Mouse (Mus musculus): ENCODE data around the gene Ptprm. TPM values are rescaled to one million over a fixed set of nuclear protein-coding genes. Genes with fewer than 3 reads are reported as not detected.

The Ptprm gene
- polyA plus RNA-seq, 1 experiment from 2014 or later: 1.6 TPM

GRCm38 (mm10) chr17:66891067-66891862 lies 463.0 kb downstream of the Ptprm start:
- Histone ChIP-seq H3K4me3 (ENCODE audit: low read depth, low read length) (no peak overlapping the region), H3K36me3 (ENCODE audit: control insufficient read depth, insufficient read depth) (no peaks in the 10 kb centered on the region), H3K9me3 (replicated peaks; ENCODE audit: control insufficient read depth, low read length) (no peaks in the 10 kb centered on the region), H3K4me1 (ENCODE audit: control insufficient read depth, low read depth, low read length) (no peaks in the 10 kb centered on the region), H3K27ac (ENCODE audit: low read length) (no peak overlapping the region), H3K4me2 (ENCODE audit: low read depth, low read length) (no peak overlapping the region), H3K27me3 (ENCODE audit: control insufficient read depth, insufficient read depth, low read depth, low read length) (no peaks in the 10 kb centered on the region), H3K9ac (ENCODE audit: low read depth, low read length) (no peak overlapping the region)
- 56% methylated on average over 13 of the region's 13 CpGs for WGBS (ENCODE audit: insufficient replicate concordance)
- no peak for ATAC-seq (ENCODE audit: low read depth)

GRCm38 (mm10) chr17:66882304-66882703 lies 472.0 kb downstream of the Ptprm start:
- no peak overlapping the region for H3K27ac ChIP-seq (ENCODE audit: low read length)
- H3K9ac ChIP-seq (ENCODE audit: low read depth, low read length): no peak overlapping the region
- no peaks in the 10 kb centered on the region for H3K27me3 ChIP-seq (ENCODE audit: control insufficient read depth, insufficient read depth, low read depth, low read length)
- no peak overlapping the region for H3K4me3 ChIP-seq (ENCODE audit: low read depth, low read length)
- no peak overlapping the region for H3K4me2 ChIP-seq (ENCODE audit: low read depth, low read length)
- no peaks in the 10 kb centered on the region for H3K4me1 ChIP-seq (ENCODE audit: control insufficient read depth, low read depth, low read length)
- WGBS (ENCODE audit: insufficient replicate concordance): 51% methylated on average over 2 of the region's 2 CpGs
- no peak for ATAC-seq (ENCODE audit: low read depth)
- H3K9me3 ChIP-seq (replicated peaks; ENCODE audit: control insufficient read depth, low read length): no peaks in the 10 kb centered on the region
- H3K36me3 ChIP-seq (ENCODE audit: control insufficient read depth, insufficient read depth): no peaks in the 10 kb centered on the region

GRCm38 (mm10) chr17:66880969-66881701 lies 473.1 kb downstream of the Ptprm start:
- no peaks in the 10 kb centered on the region for H3K36me3 ChIP-seq (ENCODE audit: control insufficient read depth, insufficient read depth)
- H3K27me3 ChIP-seq (ENCODE audit: control insufficient read depth, insufficient read depth, low read depth, low read length): no peaks in the 10 kb centered on the region
- no peak overlapping the region for H3K4me3 ChIP-seq (ENCODE audit: low read depth, low read length)
- no peak overlapping the region for H3K9ac ChIP-seq (ENCODE audit: low read depth, low read length)
- H3K27ac ChIP-seq (ENCODE audit: low read length): peak overlapping the region; percentile 35
- H3K4me2 ChIP-seq (ENCODE audit: low read depth, low read length): no peak overlapping the region
- WGBS (ENCODE audit: insufficient replicate concordance): 65% methylated on average over 9 of the region's 9 CpGs
- peak; percentile 91 for ATAC-seq (ENCODE audit: low read depth)
- H3K9me3 ChIP-seq (replicated peaks; ENCODE audit: control insufficient read depth, low read length): no peaks in the 10 kb centered on the region
- H3K4me1 ChIP-seq (ENCODE audit: control insufficient read depth, low read depth, low read length): no peaks in the 10 kb centered on the region

GRCm38 (mm10) chr17:66879151-66879550 lies 475.1 kb downstream of the Ptprm start:
- H3K27ac ChIP-seq (ENCODE audit: low read length): no peak overlapping the region
- H3K9me3 ChIP-seq (replicated peaks; ENCODE audit: control insufficient read depth, low read length): no peaks in the 10 kb centered on the region
- ATAC-seq (ENCODE audit: low read depth): no peak
- no peaks in the 10 kb centered on the region for H3K36me3 ChIP-seq (ENCODE audit: control insufficient read depth, insufficient read depth)
- 56% methylated on average over 2 of the region's 2 CpGs for WGBS (ENCODE audit: insufficient replicate concordance)
- H3K4me1 ChIP-seq (ENCODE audit: control insufficient read depth, low read depth, low read length): no peaks in the 10 kb centered on the region
- H3K27me3 ChIP-seq (ENCODE audit: control insufficient read depth, insufficient read depth, low read depth, low read length): no peaks in the 10 kb centered on the region
- no peak overlapping the region for H3K4me2 ChIP-seq (ENCODE audit: low read depth, low read length)
- no peak overlapping the region for H3K4me3 ChIP-seq (ENCODE audit: low read depth, low read length)
- H3K9ac ChIP-seq (ENCODE audit: low read depth, low read length): no peak overlapping the region

GRCm38 (mm10) chr17:66877582-66877981 lies 476.7 kb downstream of the Ptprm start:
- no peak for ATAC-seq (ENCODE audit: low read depth)
- no peak overlapping the region for H3K27ac ChIP-seq (ENCODE audit: low read length)
- 54% methylated on average over 6 of the region's 6 CpGs for WGBS (ENCODE audit: insufficient replicate concordance)
- no peak overlapping the region for H3K4me2 ChIP-seq (ENCODE audit: low read depth, low read length)
- H3K9ac ChIP-seq (ENCODE audit: low read depth, low read length): no peak overlapping the region
- H3K27me3 ChIP-seq (ENCODE audit: control insufficient read depth, insufficient read depth, low read depth, low read length): no peaks in the 10 kb centered on the region
- H3K9me3 ChIP-seq (replicated peaks; ENCODE audit: control insufficient read depth, low read length): no peaks in the 10 kb centered on the region
- no peaks in the 10 kb centered on the region for H3K4me1 ChIP-seq (ENCODE audit: control insufficient read depth, low read depth, low read length)
- H3K36me3 ChIP-seq (ENCODE audit: control insufficient read depth, insufficient read depth): no peaks in the 10 kb centered on the region
- no peak overlapping the region for H3K4me3 ChIP-seq (ENCODE audit: low read depth, low read length)

- H3K9me3 ChIP-seq (replicated peaks; ENCODE audit: control insufficient read depth, low read length): no peaks in the 10 kb centered on the region
- WGBS (ENCODE audit: insufficient replicate concordance): 74% methylated on average over 11 of the region's 11 CpGs
- no peak overlapping the region for H3K4me2 ChIP-seq (ENCODE audit: low read depth, low read length)
- H3K4me1 ChIP-seq (ENCODE audit: control insufficient read depth, low read depth, low read length): no peaks in the 10 kb centered on the region
- no peak overlapping the region for H3K4me3 ChIP-seq (ENCODE audit: low read depth, low read length)
- H3K27me3 ChIP-seq (ENCODE audit: control insufficient read depth, insufficient read depth, low read depth, low read length): no peaks in the 10 kb centered on the region
- H3K27ac ChIP-seq (ENCODE audit: low read length): no peak overlapping the region
- H3K9ac ChIP-seq (ENCODE audit: low read depth, low read length): no peak overlapping the region
- no peak for ATAC-seq (ENCODE audit: low read depth)
- no peaks in the 10 kb centered on the region for H3K36me3 ChIP-seq (ENCODE audit: control insufficient read depth, insufficient read depth)
Observed at GRCm38 (mm10) chr17:66874810-66875209, 479.4 kb downstream of the Ptprm start.

- no peaks in the 10 kb centered on the region for H3K4me1 ChIP-seq (ENCODE audit: control insufficient read depth, low read depth, low read length)
- no peaks in the 10 kb centered on the region for H3K27me3 ChIP-seq (ENCODE audit: control insufficient read depth, insufficient read depth, low read depth, low read length)
- H3K9me3 ChIP-seq (replicated peaks; ENCODE audit: control insufficient read depth, low read length): no peaks in the 10 kb centered on the region
- no peaks in the 10 kb centered on the region for H3K36me3 ChIP-seq (ENCODE audit: control insufficient read depth, insufficient read depth)
- ATAC-seq (ENCODE audit: low read depth): no peak
- no peak overlapping the region for H3K9ac ChIP-seq (ENCODE audit: low read depth, low read length)
- H3K4me2 ChIP-seq (ENCODE audit: low read depth, low read length): no peak overlapping the region
- 63% methylated on average over 4 of the region's 4 CpGs for WGBS (ENCODE audit: insufficient replicate concordance)
- H3K4me3 ChIP-seq (ENCODE audit: low read depth, low read length): no peak overlapping the region
- H3K27ac ChIP-seq (ENCODE audit: low read length): no peak overlapping the region
Observed at GRCm38 (mm10) chr17:66871396-66871795, 482.9 kb downstream of the Ptprm start.

- ATAC-seq (ENCODE audit: low read depth): no peak
Observed at GRCm38 (mm10) chr17:66869581-66870002, 484.7 kb downstream of the Ptprm start.

GRCm38 (mm10) chr17:66864441-66864840 lies 489.8 kb downstream of the Ptprm start:
- no peaks in the 10 kb centered on the region for H3K4me1 ChIP-seq (ENCODE audit: control insufficient read depth, low read depth, low read length)
- 70% methylated on average over 4 of the region's 4 CpGs for WGBS (ENCODE audit: insufficient replicate concordance)
- H3K4me2 ChIP-seq (ENCODE audit: low read depth, low read length): no peak overlapping the region
- no peak for ATAC-seq (ENCODE audit: low read depth)
- no peak overlapping the region for H3K9ac ChIP-seq (ENCODE audit: low read depth, low read length)
- H3K27ac ChIP-seq (ENCODE audit: low read length): no peak overlapping the region
- H3K36me3 ChIP-seq (ENCODE audit: control insufficient read depth, insufficient read depth): no peaks in the 10 kb centered on the region
- H3K4me3 ChIP-seq (ENCODE audit: low read depth, low read length): no peak overlapping the region
- no peaks in the 10 kb centered on the region for H3K27me3 ChIP-seq (ENCODE audit: control insufficient read depth, insufficient read depth, low read depth, low read length)
- no peaks in the 10 kb centered on the region for H3K9me3 ChIP-seq (replicated peaks; ENCODE audit: control insufficient read depth, low read length)

More at GRCm38 (mm10) chr17:66869581-66870002, 484.7 kb downstream of the Ptprm start:
- no peaks in the 10 kb centered on the region for H3K9me3 ChIP-seq (replicated peaks; ENCODE audit: control insufficient read depth, low read length)
- no peak overlapping the region for H3K9ac ChIP-seq (ENCODE audit: low read depth, low read length)
- H3K36me3 ChIP-seq (ENCODE audit: control insufficient read depth, insufficient read depth): no peaks in the 10 kb centered on the region
- H3K27ac ChIP-seq (ENCODE audit: low read length): no peak overlapping the region
- no peak overlapping the region for H3K4me2 ChIP-seq (ENCODE audit: low read depth, low read length)
- H3K4me3 ChIP-seq (ENCODE audit: low read depth, low read length): no peak overlapping the region
- H3K27me3 ChIP-seq (ENCODE audit: control insufficient read depth, insufficient read depth, low read depth, low read length): no peaks in the 10 kb centered on the region
- no peaks in the 10 kb centered on the region for H3K4me1 ChIP-seq (ENCODE audit: control insufficient read depth, low read depth, low read length)
- WGBS (ENCODE audit: insufficient replicate concordance): 76% methylated on average over 13 of the region's 13 CpGs
